Mouse (Mus musculus) adrenal gland, adult 8-10 months (tissue): ENCODE measurements around the gene Mmrn1. TPM values are rescaled to one million over a fixed set of nuclear protein-coding genes. Genes with fewer than 3 reads are reported as not detected.
"Not testable (repeated sequence)": the region's sequence is repeated elsewhere in the genome, so short reads cannot be mapped to it uniquely, and the experiment has no call there.

ENCODE experiments used
- DNase-seq: peaks from one replicate; pipeline ENCODE4 v3.0.0; 2022
- total RNA-seq, 4 experiments: library from RNA; stranded (reverse); gene quantifications; 2 replicates each; pipeline ENCODE4 v1.2.4; 2022

Mmrn1 gene
- 1 to 10 TPM in 2 of 4 experiments, under 1 TPM in 2; 0.40 to 1.2 (median 1.0) TPM for total RNA-seq

- DNase-seq = not testable (repeated sequence)
These were observed at the start of gene Mmrn1 for GRCm38 (mm10) chr6:60924676-60925075. Mmrn1 (plus strand) TSS chr6:60924976.

GRCm38 (mm10) chr6:60880362-60880761 lies 44.4 kb upstream of the Mmrn1 start:
- no peak for DNase-seq

- no peak for DNase-seq
These were observed 43.2 kb upstream of the Mmrn1 start for GRCm38 (mm10) chr6:60881534-60881933.

GRCm38 (mm10) chr6:60907272-60907671 lies 17.5 kb upstream of the Mmrn1 start:
- DNase-seq = no peak

GRCm38 (mm10) chr6:60931364-60931763 lies 6.6 kb downstream of the Mmrn1 start:
- DNase-seq = no peak

GRCm38 (mm10) chr6:60934835-60935234 lies 10.1 kb downstream of the Mmrn1 start:
- no peak for DNase-seq

- DNase-seq = no peak
These were observed 10.8 kb downstream of the Mmrn1 start for GRCm38 (mm10) chr6:60935448-60936130.

DNA sequence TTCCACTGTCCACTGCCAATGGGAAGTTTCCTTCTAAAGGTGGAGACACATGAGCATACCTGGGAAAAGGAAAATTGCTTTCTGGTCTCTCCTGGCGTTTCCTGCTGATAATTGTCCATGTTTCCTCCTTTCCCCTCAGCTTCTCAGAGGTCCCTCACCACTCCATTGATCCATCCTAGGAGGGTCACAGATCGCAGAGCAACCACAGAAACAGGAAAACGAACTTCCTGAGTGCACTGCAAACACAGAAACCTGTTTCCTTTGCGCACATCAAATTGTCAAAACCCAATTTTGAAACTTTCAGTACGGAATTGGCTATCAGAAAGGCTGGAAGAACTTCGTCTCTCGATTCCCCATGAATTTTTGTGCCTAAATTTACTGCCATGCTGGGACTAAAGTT lies 19.4 kb downstream of the Mmrn1 start:
- no peak for DNase-seq

DNA sequence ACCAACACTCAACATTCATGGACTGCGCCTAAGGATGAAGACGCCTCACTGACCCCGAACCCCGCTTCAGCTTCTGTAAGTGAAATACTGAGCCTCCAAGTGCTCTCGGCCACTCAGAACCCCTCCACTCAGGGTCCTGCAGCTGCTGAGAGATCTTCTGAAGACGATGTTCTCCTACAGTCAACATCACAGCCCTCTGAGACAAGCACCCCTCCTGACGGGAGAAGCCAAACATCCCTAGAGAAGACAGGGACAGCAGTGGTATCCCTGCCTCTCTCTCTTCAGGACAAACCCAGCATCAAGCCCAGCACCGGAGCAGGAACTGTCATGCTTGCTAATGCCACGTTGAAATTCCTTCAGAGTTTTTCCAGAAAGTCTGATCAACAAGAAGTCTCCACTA lies 19.8 kb downstream of the Mmrn1 start:
- no peak for DNase-seq

DNA sequence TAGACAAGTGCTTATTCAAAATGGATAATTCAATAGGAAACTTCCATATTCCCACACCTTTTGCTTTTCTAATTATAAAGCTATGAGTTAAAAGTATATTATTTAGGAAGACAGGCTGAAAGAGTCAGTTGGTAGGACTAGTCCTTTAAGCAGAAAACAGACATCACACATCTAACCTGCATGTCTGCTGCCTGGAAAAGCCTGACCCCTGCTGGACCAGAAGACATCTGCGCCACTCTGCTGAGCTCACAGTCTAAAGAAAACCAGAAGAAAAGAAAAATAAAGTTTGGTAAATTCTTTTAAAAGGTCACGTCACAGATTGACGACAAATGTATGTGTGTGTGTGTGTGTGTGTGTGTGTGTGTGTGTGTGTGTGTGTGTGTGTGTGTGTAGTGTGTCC lies 25.6 kb downstream of the Mmrn1 start:
- no peak for DNase-seq

DNA sequence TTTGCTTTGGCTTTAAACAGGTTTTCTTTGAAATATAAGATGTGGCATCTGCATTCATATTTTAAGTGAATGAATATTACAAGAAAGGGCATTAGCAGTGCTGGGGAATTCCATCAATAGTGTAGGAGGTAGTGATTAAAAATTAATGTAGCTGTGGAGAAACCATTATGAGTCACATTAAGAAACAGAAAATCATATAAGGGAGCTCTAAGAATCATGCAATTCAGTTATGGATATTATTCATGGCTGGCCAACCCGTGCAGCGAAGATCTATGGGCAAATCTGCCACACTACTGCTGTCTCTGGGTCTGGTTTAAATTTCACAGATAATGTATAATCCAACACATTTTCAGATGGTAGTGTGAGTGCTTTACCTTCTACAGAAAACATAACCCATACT lies 36.5 kb downstream of the Mmrn1 start:
- DNase-seq = no peak

DNA sequence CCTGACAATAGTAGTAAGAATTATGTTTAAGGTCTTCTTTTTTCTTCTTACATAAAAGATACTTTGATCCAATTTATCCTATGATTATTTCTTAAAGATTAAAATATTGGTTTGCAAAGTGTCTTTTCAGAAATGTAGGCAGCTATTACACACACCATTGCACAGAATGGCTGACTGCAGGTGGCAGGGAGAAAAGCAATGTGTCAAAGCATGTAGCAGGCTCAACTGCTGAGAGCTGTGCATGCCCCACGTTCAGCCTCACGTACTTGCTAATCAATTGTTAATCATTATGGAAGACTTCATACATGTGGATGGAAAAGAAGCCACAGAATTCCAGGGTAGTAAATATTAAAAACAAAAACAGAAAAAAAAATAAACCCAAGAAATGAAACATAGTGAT lies 37.1 kb downstream of the Mmrn1 start:
- no peak for DNase-seq

DNA sequence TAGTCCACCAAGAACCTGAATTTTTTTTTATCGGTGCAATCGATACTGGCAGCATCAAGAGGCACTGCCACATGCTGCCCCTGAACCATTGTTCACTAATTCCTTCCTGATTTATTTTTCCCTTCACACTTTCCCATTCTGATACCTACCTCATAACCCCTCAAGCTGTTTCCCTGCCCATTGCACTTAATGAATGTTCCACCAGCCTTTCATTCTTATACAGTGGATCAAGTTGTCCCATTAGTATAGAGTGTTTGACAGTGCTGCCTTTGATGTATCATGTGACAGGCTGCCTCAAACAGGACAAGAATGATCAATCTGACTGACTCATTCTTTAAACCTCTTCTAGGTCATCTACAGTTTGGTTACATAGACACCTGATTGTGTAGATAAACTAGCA lies 37.9 kb downstream of the Mmrn1 start:
- DNase-seq = no peak

DNA sequence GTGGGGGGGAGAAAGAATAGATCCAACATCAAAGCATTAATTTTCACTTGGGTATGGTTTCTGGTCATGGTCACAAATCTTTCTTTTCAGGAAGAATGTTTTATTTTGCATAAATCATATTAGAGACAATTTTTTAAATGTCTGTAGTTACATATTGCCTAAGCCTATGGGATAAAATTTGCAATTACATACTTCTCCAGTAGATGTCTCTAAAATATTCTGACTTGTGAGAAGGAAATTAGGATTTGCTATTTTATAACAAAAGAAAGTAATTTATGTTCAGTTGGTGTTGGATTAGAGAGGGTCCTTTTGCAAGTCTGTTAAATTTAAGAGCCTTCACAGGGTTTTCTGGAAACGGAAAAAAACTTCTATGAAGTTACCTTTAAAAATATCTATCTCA lies 39.0 kb downstream of the Mmrn1 start:
- no peak for DNase-seq

- no peak for DNase-seq
These were observed 42.2 kb downstream of the Mmrn1 start for GRCm38 (mm10) chr6:60966931-60967330.

- DNase-seq = no peak
These were observed 44.6 kb downstream of the Mmrn1 start for GRCm38 (mm10) chr6:60969407-60969806.

- no peak for DNase-seq
These were observed 46.0 kb downstream of the Mmrn1 start for GRCm38 (mm10) chr6:60970811-60971210.

GRCm38 (mm10) chr6:60978610-60979009 lies 53.8 kb downstream of the Mmrn1 start:
- DNase-seq = no peak

GRCm38 (mm10) chr6:60979039-60979438 lies 54.3 kb downstream of the Mmrn1 start:
- DNase-seq = no peak

DNA sequence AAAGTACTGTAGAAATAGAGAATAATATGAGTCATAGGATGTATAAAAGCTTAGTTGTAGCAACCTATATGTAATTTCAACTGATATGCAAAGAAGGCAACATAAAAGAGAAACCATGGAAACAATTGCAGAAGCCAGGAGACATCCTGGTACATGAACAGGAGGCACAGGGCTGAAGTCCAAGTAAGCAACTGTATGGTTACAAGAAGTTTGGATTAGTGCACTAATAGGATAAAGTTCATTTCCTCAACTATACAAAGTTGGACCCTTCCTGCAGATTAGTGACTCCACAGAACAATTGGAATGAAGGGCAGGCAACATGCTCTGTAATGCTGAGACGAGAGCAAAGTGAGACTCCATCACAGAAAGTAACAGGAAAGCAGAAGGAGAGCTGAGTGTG lies 59.6 kb downstream of the Mmrn1 start:
- DNase-seq = no peak

- DNase-seq = no peak
These were observed 61.1 kb downstream of the Mmrn1 start for GRCm38 (mm10) chr6:60985919-60986318.

GRCm38 (mm10) chr6:60986914-60987313 lies 62.1 kb downstream of the Mmrn1 start:
- no peak for DNase-seq

DNA sequence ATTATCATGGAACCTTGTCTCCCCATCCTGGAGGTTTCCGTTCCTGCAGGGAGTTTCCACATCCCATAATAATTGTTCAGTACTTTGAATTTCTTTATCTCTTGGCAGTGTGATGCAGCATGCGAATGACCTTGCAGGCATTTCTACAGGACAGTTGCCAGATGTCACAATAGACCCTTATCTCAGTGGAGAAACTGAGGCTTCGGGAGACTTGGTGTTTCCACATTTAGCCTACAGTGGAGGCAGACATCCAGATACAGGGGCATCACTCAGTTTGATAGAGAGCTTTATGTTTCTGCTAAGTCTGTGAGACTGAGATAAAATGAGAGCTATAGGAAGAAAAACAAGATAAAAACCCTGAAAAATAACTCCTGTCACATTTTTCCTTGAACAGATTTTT lies 63.0 kb downstream of the Mmrn1 start:
- DNase-seq = no peak

DNA sequence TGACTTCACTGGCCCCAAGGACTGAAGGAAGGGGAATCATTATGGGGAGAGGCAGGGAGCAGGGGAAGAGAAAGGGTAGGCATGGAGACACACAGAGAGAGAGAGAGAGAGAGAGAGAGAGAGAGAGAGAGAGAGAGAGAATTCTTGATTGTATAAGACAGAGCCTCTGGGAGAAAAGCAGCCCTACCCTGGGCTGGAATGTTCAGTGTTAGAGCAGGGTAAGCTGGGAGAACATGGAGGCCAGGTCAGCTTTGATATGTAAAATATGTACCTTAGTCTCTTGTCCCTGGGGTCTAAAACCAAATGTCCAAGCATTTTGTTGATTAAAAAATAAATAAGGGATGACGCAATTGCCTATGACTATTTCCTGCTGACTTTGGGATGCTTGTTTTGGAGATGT lies 67.6 kb downstream of the Mmrn1 start:
- DNase-seq = no peak
